Mouse (Mus musculus) ES-Bruce4 (cell line): ENCODE data around the gene St3gal3.

Source experiments
- CTCF ChIP-seq: IDR thresholded peaks from one replicate; pipeline ENCODE4 v1.8.1; 2011; ENCODE audit warnings: low read depth, low read length
- EP300 ChIP-seq: IDR thresholded peaks from 2 replicates; pipeline ENCODE4 v1.6.1; 2011; ENCODE audit warnings: low read depth, low read length; ENCODE audit not compliant: insufficient read depth
- POLR2A ChIP-seq: IDR thresholded peaks from one replicate; pipeline ENCODE4 v1.8.1; 2011; ENCODE audit warnings: low read length; ENCODE audit not compliant: insufficient read depth

DNA sequence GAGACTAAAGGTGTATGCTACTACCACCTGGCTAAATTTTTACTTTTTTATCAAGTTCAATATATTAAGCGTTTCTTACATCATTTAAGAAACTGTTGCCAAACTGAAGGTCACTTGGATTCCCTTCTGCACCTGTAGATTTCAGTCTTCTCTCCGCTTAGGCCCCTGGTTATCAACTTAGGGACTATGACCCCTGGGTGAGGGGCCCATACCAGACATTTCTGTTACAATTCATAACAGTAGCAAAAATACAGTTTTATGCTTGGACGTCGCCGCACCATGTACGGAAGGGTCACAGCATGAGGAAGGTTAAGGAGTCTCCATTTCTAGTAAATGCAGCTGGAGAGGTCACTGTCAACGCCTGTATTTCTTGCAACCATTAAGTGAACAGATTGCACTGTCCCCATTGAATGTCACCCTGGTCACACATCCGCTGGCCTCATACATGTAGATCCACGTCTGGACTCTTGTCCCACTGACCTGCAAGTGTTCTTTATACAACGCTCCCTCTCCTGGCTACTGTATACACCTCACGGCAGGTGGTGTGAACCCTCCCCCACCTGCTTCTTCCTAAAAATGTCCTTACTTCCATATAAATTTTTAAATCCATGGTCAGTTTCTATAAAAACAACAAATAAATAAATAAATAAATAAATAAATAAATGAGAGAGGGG, 41.8 kb downstream of the St3gal3 start:
- no peak for TF ChIP-seq CTCF
- no peak for TF ChIP-seq POLR2A
- no peak for TF ChIP-seq EP300
